Mouse (Mus musculus) thymus, postnatal 25 days (tissue): ENCODE measurements at regions not wholly inside any gene's neighbourhood (a gene's known extent, or its start where the extent isn't known, plus 50 kb on each side); places are given as distances from the start of the nearest gene placed in this dataset.

Experiments used
- DNase-seq: peaks from one replicate; pipeline ENCODE4 v3.0.0; 2022

DNA sequence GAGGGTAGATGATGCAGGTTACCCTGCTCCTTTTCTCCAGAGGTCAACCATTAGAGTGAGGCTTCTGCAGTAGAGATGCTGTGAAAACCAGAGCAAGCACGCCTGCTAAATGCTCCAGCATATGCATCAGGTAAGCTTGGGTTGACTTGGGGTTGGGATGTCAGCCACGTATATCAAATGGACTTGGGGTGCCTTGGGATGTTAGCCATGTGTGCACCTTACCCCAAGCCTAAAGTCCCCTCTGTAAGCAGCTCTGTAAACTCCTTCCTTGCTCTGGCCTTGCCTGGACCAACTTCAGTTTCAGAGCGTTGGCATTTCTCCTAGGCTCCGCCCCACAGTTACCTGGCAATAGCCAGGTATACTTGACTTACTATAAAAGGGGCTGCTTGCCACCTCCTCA, 155.3 kb upstream of the Tmtc1 start:
- DNase-seq: no peak

GRCm38 (mm10) chr6:148598746-148599337, 154.7 kb upstream of the Tmtc1 start:
- no peak for DNase-seq

- DNase-seq: no peak
Observed at GRCm38 (mm10) chr6:148595009-148595770, 151.0 kb upstream of the Tmtc1 start.

DNA sequence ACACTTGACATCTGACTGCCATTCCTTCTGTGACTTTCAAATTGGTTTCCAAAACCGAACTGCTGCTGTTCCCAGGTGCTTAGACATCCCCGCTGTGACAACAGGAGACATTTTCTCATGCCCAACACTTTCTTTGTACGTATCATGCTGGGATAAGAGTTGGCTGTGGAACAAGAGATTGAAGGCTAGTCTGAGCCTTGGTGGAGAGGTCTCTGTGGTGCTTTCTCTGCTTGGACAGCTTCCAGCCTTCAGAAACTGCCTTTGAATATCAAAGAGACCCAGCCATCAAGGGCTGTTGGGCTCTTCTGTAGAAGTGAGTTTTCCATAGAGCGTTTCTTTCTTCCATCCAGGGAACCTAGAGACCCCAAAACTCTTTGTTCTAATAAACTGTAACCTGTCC, 144.8 kb upstream of the Tmtc1 start:
- DNase-seq: no peak

GRCm38 (mm10) chr6:148586439-148587321, 142.5 kb upstream of the Tmtc1 start:
- DNase-seq: no peak

DNA sequence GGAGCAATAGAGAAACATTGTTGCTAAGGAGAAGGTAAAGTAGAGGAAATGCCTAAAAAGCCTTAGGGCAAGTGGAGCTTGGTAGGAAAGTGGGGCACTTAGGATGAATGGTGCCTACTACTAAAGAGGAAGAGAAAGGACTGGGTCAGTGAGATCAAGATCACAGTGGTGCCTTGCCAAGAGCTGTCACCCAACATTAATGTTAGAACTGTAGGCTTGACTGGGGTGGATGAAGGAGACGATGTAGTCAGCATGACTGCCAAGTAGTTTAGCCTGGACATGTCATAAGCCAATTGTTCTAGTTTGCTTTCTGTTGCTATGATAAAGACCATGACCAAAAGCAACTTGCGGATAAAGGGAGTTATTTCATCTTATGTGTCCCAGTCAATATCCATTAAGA, 139.9 kb upstream of the Tmtc1 start:
- no peak for DNase-seq

- no peak for DNase-seq
Observed at GRCm38 (mm10) chr6:148578281-148578680, 134.1 kb upstream of the Tmtc1 start.

- DNase-seq: no peak
Observed at GRCm38 (mm10) chr6:148577663-148578062, 133.5 kb upstream of the Tmtc1 start.

- DNase-seq: no peak
Observed at GRCm38 (mm10) chr6:148574742-148575453, 130.7 kb upstream of the Tmtc1 start.

DNA sequence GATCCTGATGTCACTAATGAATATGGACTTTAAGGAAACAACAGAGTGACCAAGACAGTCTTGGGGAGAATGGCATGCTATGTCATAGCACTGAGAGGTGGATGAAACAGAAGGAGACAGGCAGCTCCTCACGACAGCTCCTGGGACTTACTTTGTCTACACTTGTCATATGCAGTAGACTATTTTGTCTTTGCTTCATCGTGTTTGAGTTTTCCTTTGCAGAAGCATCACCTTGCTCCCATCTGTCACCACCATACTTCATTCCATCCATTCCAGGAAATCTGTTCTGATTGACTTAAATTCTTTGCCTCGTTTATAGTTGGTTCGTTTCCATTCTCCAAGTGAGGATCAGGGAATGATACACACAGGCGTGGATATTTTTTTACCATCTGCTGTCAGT, 128.0 kb upstream of the Tmtc1 start:
- DNase-seq: no peak

DNA sequence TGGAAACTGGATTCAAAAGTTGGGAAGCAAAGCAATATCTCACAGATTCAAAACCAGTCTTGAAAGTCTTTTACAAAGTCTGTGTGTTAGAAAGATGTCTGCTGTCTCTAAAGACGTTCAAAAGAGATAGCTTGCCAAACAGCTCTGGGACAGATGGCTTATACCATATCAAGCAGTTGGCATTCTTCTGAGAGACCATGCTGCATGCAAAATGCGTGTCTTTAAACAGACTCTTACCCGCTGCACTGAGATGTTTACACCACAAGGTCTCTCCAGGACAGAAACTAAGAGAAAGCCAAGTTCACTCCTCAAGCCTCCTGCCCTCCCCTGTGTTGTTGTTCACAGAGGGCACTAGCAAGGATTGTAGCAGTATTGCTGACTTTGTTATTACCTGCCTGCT, 127.5 kb upstream of the Tmtc1 start:
- DNase-seq: no peak

DNA sequence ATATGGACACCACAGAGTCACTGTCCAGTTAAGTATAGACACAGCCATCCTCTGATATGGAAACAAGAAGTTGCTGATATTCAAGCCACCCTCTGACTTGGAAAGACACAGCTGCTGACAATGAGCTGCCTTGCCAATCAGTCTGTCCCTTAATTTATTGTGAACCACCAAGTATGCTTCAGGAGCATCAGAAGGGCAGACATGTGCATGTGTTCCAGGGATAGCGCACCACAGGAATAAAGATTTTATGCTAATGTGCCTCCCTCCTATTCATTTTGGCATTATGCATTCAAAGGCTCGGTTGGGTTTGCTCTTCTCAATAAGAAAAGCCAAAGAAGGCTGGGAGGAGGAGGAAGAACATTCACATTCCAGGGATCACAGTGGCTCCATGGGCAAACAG, 120.0 kb upstream of the Tmtc1 start:
- no peak for DNase-seq

GRCm38 (mm10) chr6:148562206-148562708, 118.1 kb upstream of the Tmtc1 start:
- DNase-seq: no peak

DNA sequence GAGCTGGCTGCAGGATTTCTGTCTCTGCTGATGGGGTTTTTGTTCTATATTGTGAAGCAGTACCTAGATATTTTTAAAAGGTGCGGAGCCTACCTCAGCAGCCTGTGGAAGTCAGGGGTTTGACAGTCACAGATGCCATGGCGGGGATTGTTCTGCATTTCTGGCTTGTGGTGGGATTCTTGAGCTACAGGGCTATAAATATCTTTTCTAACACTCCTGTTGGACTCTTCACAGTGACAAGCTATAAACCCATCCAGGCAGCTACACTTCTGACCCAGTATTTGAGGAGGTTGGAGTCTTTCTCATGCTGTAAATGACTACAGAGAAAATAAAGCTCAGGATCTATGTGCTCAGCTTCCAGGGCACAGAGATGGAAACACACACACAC, 112.3 kb upstream of the Tmtc1 start:
- no peak for DNase-seq

DNA sequence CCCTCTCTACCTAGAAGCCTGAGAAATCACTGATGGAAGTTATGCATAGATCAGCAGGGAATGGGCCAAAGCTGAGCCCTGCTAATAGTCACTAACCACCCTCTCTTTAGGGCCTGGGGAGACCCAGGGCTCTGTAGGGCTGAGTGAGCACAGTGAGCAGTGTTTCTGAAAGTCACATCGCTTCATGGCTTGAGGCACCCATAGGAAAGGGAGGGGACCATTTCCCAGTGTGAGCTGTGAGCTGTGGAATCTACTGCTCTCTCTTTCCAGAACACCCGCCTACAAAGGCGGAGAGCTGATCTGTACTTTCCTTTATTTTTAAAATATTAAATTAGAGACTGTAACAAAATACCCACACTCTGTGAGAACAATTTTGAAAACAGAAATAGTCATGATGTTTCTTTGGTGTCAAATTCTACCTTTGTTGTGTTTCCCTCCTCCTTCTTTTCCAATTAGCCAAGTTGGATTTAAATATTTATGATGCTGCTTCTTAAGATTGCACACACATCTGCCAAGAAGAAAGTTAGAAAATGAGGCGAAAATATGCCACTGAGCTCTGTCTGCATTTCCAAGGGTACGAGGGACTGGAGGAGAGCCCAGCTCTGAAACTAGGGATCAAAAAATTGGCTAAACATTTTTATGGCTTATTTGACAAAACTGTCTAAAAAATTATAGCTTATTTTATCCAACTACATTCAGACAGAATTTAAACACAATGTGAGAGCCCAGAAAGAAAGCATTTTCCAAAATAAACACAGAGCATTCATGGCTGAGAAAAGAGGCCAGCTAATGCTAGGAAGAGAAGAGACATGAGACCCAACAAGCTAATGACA, 111.7 kb upstream of the Tmtc1 start:
- no peak for DNase-seq

- no peak for DNase-seq
Observed at GRCm38 (mm10) chr6:148554463-148554862, 110.3 kb upstream of the Tmtc1 start.

DNA sequence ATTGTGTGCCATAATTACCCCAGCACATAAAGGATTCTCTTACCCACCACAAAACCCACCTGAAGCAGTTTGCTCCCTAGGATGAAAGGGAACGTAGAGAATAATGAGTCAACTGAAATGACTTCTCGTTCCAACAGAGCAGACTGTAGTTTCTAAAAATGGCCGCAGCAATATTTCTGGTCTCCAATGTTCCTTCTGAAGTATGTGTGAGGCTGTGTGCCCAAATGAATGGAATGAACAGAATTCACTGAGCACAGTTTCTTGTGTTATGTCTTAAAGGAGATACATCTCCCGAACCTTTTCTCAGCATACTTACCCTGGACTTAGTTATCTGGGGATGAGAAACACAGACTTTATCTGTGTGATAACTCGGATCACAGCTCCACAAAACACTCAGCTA, 109.4 kb upstream of the Tmtc1 start:
- no peak for DNase-seq

GRCm38 (mm10) chr6:148551097-148551496, 106.9 kb upstream of the Tmtc1 start:
- DNase-seq: no peak

- no peak for DNase-seq
Observed at GRCm38 (mm10) chr6:148548138-148548778, 104.1 kb upstream of the Tmtc1 start.

GRCm38 (mm10) chr6:148543047-148543446, 98.9 kb upstream of the Tmtc1 start:
- no peak for DNase-seq

- DNase-seq: no peak
Observed at GRCm38 (mm10) chr6:148541981-148542380, 97.8 kb upstream of the Tmtc1 start.
